Mouse (Mus musculus) heart, adult 2 months (tissue): Measurements from ENCODE around the gene Primpol. TPM values are rescaled to one million over a fixed set of nuclear protein-coding genes. Genes with fewer than 3 reads are reported as not detected.

Experiments used
- DNase-seq, 2 experiments: peaks; one replicate each; pipeline ENCODE4 v3.0.0; 2021
- H3K27ac ChIP-seq: fragments of 200-600 bp; 2 replicates; pipeline ENCODE4 v1.8.1; 2022
- H3K27me3 ChIP-seq: fragments of 200-500 bp; 2 replicates; pipeline ENCODE4 v1.6.1; 2012; ENCODE audit warnings: mild to moderate bottlenecking, low read length, inconsistent platforms, mixed read lengths; ENCODE audit not compliant: control insufficient read depth, insufficient read depth
- H3K36me3 ChIP-seq: fragments of 200-500 bp; 2 replicates; pipeline ENCODE4 v1.6.1; 2012; ENCODE audit warnings: low read length, inconsistent platforms; ENCODE audit not compliant: control insufficient read depth, insufficient read depth
- H3K4me1 ChIP-seq: fragments of 200-500 bp; 2 replicates; pipeline ENCODE4 v1.6.1; 2011; ENCODE audit warnings: low read length; ENCODE audit not compliant: control insufficient read depth, insufficient read depth
- H3K4me3 ChIP-seq: fragments of 200-600 bp; 2 replicates; pipeline ENCODE4 v1.8.1; 2022
- H3K79me2 ChIP-seq: fragments of 200-500 bp; replicated peaks from 2 replicates; pipeline ENCODE4 v1.6.1; 2012; ENCODE audit warnings: mild to moderate bottlenecking, inconsistent platforms, low read length, moderate library complexity, mixed read lengths; ENCODE audit not compliant: control insufficient read depth, insufficient read depth
- H3K9ac ChIP-seq: fragments of 200-500 bp; 2 replicates; pipeline ENCODE4 v1.6.1; 2012; ENCODE audit warnings: low read depth, mild to moderate bottlenecking, control low read depth, inconsistent platforms, low read length, mixed read lengths
- CTCF ChIP-seq: fragments of 200-600 bp; IDR thresholded peaks from 2 replicates; pipeline ENCODE4 v1.8.1; 2022; ENCODE audit warnings: antibody characterized with exemption, mild to moderate bottlenecking, moderate library complexity
- EP300 ChIP-seq: fragments of 200-500 bp; IDR thresholded peaks from 2 replicates; pipeline ENCODE4 v1.6.1; 2011; ENCODE audit warnings: low read depth, low read length, control low read depth; ENCODE audit not compliant: insufficient read depth
- POLR2A ChIP-seq: fragments of 200-500 bp; IDR thresholded peaks from 2 replicates; pipeline ENCODE4 v1.6.1; 2011; ENCODE audit warnings: mild to moderate bottlenecking, low read depth, low read length, control low read depth; ENCODE audit not compliant: insufficient read depth
- WGBS: fragments of 180-500 bp; shearing (Covaris S2); methylation state at CpG from one replicate; pipeline ENCODE4 v1.1.7; 2018; 5-methylcytosine and 5-hydroxymethylcytosine counted together
- intact Hi-C: fragments of 180-260 bp; cut with DNase I; formaldehyde crosslinking; loops from one replicate; pipeline ENCODE4 v1.15.1; 2025
- polyA plus RNA-seq: library from polyadenylated mRNA; depleted of rRNA; stranded (reverse); fragments of >200 nt; gene quantifications from 2 replicates; pipeline ENCODE4 v1.2.3, GENCODE M21; 2012
- total RNA-seq, 2 experiments: library from RNA; stranded (reverse); gene quantifications; 2 replicates each; pipeline ENCODE4 v1.2.3; 2021

The Primpol gene
- total and polyA plus RNA-seq, 3 experiments, result 0.86 to 2.4 (median 1.9) TPM

- H3K9ac ChIP-seq, result no peak overlapping the region
- H3K4me3 ChIP-seq, result no peak overlapping the region
- no peaks in the 10 kb centered on the region for H3K79me2 ChIP-seq
- WGBS, result 34% methylated on average over 4 of the region's 4 CpGs
- peaks cover 3% of the 10 kb centered on the region; the same call in 1 of the 2 replicates for H3K4me1 ChIP-seq
- intact Hi-C loops, result no loop called here
- peak in 1 of 2 experiments; percentile 17 for DNase-seq
- TF ChIP-seq EP300 (no peak), CTCF (no peak), POLR2A (no peak)
- H3K36me3 ChIP-seq, result no peaks in the 10 kb centered on the region
- H3K27ac ChIP-seq, result no peak overlapping the region; the same call in 1 of the 2 replicates
- no peaks in the 10 kb centered on the region for H3K27me3 ChIP-seq
Measured at GRCm38 (mm10) chr8:46613377-46613776, 3.6 kb downstream of the Primpol start.

GRCm38 (mm10) chr8:46612913-46613312 is 4.1 kb downstream of the Primpol start:
- Histone ChIP-seq H3K79me2 (no peaks in the 10 kb centered on the region), H3K4me1 (peaks cover 3% of the 10 kb centered on the region; the same call in 1 of the 2 replicates), H3K27me3 (no peaks in the 10 kb centered on the region), H3K36me3 (no peaks in the 10 kb centered on the region), H3K27ac (no peak overlapping the region; the same call in 1 of the 2 replicates), H3K4me3 (no peak overlapping the region), H3K9ac (no peak overlapping the region)
- TF ChIP-seq CTCF, result no peak
- TF ChIP-seq EP300, result no peak
- TF ChIP-seq POLR2A, result no peak
- WGBS, result 77% methylated on average over 4 of the region's 4 CpGs
- intact Hi-C loops, result no loop called here
- no peak for DNase-seq

- no peaks in the 10 kb centered on the region for H3K36me3 ChIP-seq
- no peak for DNase-seq
- H3K4me3 ChIP-seq, result no peak overlapping the region
- H3K27ac ChIP-seq, result no peak overlapping the region
- intact Hi-C loops, result no loop called here
- no peak overlapping the region for H3K9ac ChIP-seq
- no peak for TF ChIP-seq POLR2A
- no peak for TF ChIP-seq EP300
- TF ChIP-seq CTCF, result no peak
- H3K27me3 ChIP-seq, result no peaks in the 10 kb centered on the region
- no peaks in the 10 kb centered on the region for H3K79me2 ChIP-seq
- WGBS, result 78% methylated on average over 8 of the region's 8 CpGs
- H3K4me1 ChIP-seq, result peaks cover 3% of the 10 kb centered on the region; the same call in 1 of the 2 replicates
Measured at GRCm38 (mm10) chr8:46611557-46611956, 5.5 kb downstream of the Primpol start.

- H3K36me3 ChIP-seq, result no peaks in the 10 kb centered on the region
- intact Hi-C loops, result no loop called here
- WGBS, result 81% methylated on average over 1 of the region's 1 CpGs
Measured at GRCm38 (mm10) chr8:46606930-46607329, 10.1 kb downstream of the Primpol start.

GRCm38 (mm10) chr8:46603587-46603986 is 13.4 kb downstream of the Primpol start:
- no peak for DNase-seq
- intact Hi-C loops, result no loop called here
- Histone ChIP-seq H3K4me1 (no peaks in the 10 kb centered on the region), H3K9ac (no peak overlapping the region), H3K27ac (no peak overlapping the region), H3K79me2 (no peaks in the 10 kb centered on the region), H3K4me3 (no peak overlapping the region), H3K27me3 (no peaks in the 10 kb centered on the region), H3K36me3 (no peaks in the 10 kb centered on the region; the same call in 1 of the 2 replicates)
- WGBS, result 91% methylated on average over 5 of the region's 5 CpGs
- TF ChIP-seq EP300, result no peak
- no peak for TF ChIP-seq CTCF
- TF ChIP-seq POLR2A, result no peak

More at GRCm38 (mm10) chr8:46606930-46607329, 10.1 kb downstream of the Primpol start:
- DNase-seq, result no peak
- no peak overlapping the region for H3K4me3 ChIP-seq
- H3K27ac ChIP-seq, result no peak overlapping the region
- H3K27me3 ChIP-seq, result no peaks in the 10 kb centered on the region
- no peak for TF ChIP-seq POLR2A
- TF ChIP-seq CTCF, result no peak
- no peak for TF ChIP-seq EP300
- no peaks in the 10 kb centered on the region for H3K79me2 ChIP-seq
- no peaks in the 10 kb centered on the region for H3K4me1 ChIP-seq
- H3K9ac ChIP-seq, result no peak overlapping the region

GRCm38 (mm10) chr8:46600959-46601707 is 15.9 kb downstream of the Primpol start:
- WGBS, result 56% methylated on average over 10 of the region's 10 CpGs
- H3K9ac ChIP-seq, result no peak overlapping the region
- no peak overlapping the region for H3K4me3 ChIP-seq
- no peak overlapping the region for H3K27ac ChIP-seq
- no peak for DNase-seq
- intact Hi-C loops, result no loop called here
- H3K36me3 ChIP-seq, result no peaks in the 10 kb centered on the region; the same call in 1 of the 2 replicates
- no peaks in the 10 kb centered on the region for H3K79me2 ChIP-seq
- H3K27me3 ChIP-seq, result no peaks in the 10 kb centered on the region
- H3K4me1 ChIP-seq, result no peaks in the 10 kb centered on the region
- TF ChIP-seq CTCF (no peak), EP300 (no peak), POLR2A (no peak)
